Mouse (Mus musculus) skeletal muscle tissue, adult 2 months (tissue): ENCODE data around the gene Ptn.

Source experiments
- DNase-seq: peaks from one replicate; pipeline ENCODE4 v3.0.0-alpha.2; 2012; ENCODE audit warnings: low read depth, low spot score

Gene Ptn

GRCm38 (mm10) chr6:36815992-36816391 lies 6.0 kb upstream of the Ptn start:
- no peak for DNase-seq

- no peak for DNase-seq
These were observed 2.9 kb upstream of the Ptn start for GRCm38 (mm10) chr6:36812666-36813515.

GRCm38 (mm10) chr6:36810448-36810847 lies 428 bp upstream of the Ptn start:
- DNase-seq, result no peak

- DNase-seq, result no peak
These were observed 701 bp downstream of the Ptn start for GRCm38 (mm10) chr6:36809311-36809726.

- no peak for DNase-seq
These were observed 1.5 kb downstream of the Ptn start for GRCm38 (mm10) chr6:36808306-36809058.

- DNase-seq, result no peak
These were observed 3.1 kb downstream of the Ptn start for GRCm38 (mm10) chr6:36806906-36807305.

- DNase-seq, result no peak
These were observed 9.6 kb downstream of the Ptn start for GRCm38 (mm10) chr6:36800309-36800946.

- DNase-seq, result no peak
These were observed 12.9 kb downstream of the Ptn start for GRCm38 (mm10) chr6:36797066-36797655.

- no peak for DNase-seq
These were observed 15.5 kb downstream of the Ptn start for GRCm38 (mm10) chr6:36794535-36794934.

GRCm38 (mm10) chr6:36793775-36794174 lies 16.2 kb downstream of the Ptn start:
- no peak for DNase-seq

- no peak for DNase-seq
These were observed 20.8 kb downstream of the Ptn start for GRCm38 (mm10) chr6:36789261-36789660.

GRCm38 (mm10) chr6:36788576-36789191 lies 21.3 kb downstream of the Ptn start:
- DNase-seq, result no peak

- DNase-seq, result no peak
These were observed 25.3 kb downstream of the Ptn start for GRCm38 (mm10) chr6:36784682-36785208.

GRCm38 (mm10) chr6:36782481-36782880 lies 27.5 kb downstream of the Ptn start:
- DNase-seq, result no peak

GRCm38 (mm10) chr6:36777567-36778337 lies 32.3 kb downstream of the Ptn start:
- no peak for DNase-seq

- DNase-seq, result no peak
These were observed 33.0 kb downstream of the Ptn start for GRCm38 (mm10) chr6:36777039-36777438.

- DNase-seq, result no peak
These were observed 34.2 kb downstream of the Ptn start for GRCm38 (mm10) chr6:36775647-36776360.

- no peak for DNase-seq
These were observed 37.5 kb downstream of the Ptn start for GRCm38 (mm10) chr6:36772541-36772940.

- no peak for DNase-seq
These were observed 41.0 kb downstream of the Ptn start for GRCm38 (mm10) chr6:36769012-36769411.

- no peak for DNase-seq
These were observed 43.1 kb downstream of the Ptn start for GRCm38 (mm10) chr6:36766941-36767340.
